Mouse (Mus musculus) ES-CJ7 (cell line): ENCODE data around the gene Prkar2b.
A peak's percentile ranks its signal among the peaks of the same experiment; 100 is the strongest.
"Not testable (repeated sequence)": the region's sequence is repeated elsewhere in the genome, so short reads cannot be mapped to it uniquely, and the experiment has no call there.

Experiments
- DNase-seq: peaks from one replicate; pipeline ENCODE4 v3.0.0; 2011; ENCODE audit warnings: low read depth, low spot score

The Prkar2b gene

GRCm38 (mm10) chr12:32009985-32010369, 51.1 kb downstream of the Prkar2b start:
- DNase-seq = not testable (repeated sequence)

- no peak for DNase-seq
These were observed 51.7 kb downstream of the Prkar2b start for GRCm38 (mm10) chr12:32009267-32009984.

- DNase-seq = no peak
These were observed 52.4 kb downstream of the Prkar2b start for GRCm38 (mm10) chr12:32008728-32009127.

- no peak for DNase-seq
These were observed 53.5 kb downstream of the Prkar2b start for GRCm38 (mm10) chr12:32007646-32008045.

GRCm38 (mm10) chr12:32007040-32007439, 54.1 kb downstream of the Prkar2b start:
- no peak for DNase-seq

- no peak for DNase-seq
These were observed 54.6 kb downstream of the Prkar2b start for GRCm38 (mm10) chr12:32006391-32006929.

- no peak for DNase-seq
These were observed 60.6 kb downstream of the Prkar2b start for GRCm38 (mm10) chr12:32000464-32000863.

GRCm38 (mm10) chr12:31998706-31999105, 62.4 kb downstream of the Prkar2b start:
- no peak for DNase-seq

- DNase-seq = no peak
These were observed 63.7 kb downstream of the Prkar2b start for GRCm38 (mm10) chr12:31997328-31997878.

- DNase-seq = no peak
These were observed 64.2 kb downstream of the Prkar2b start for GRCm38 (mm10) chr12:31996877-31997276.

GRCm38 (mm10) chr12:31990575-31990974, 70.5 kb downstream of the Prkar2b start:
- no peak for DNase-seq

GRCm38 (mm10) chr12:31989726-31990125, 71.4 kb downstream of the Prkar2b start:
- no peak for DNase-seq

- DNase-seq = no peak
These were observed 74.6 kb downstream of the Prkar2b start for GRCm38 (mm10) chr12:31986463-31986862.

- DNase-seq = no peak
These were observed 75.4 kb downstream of the Prkar2b start for GRCm38 (mm10) chr12:31985738-31986137.

- DNase-seq = no peak
These were observed 76.4 kb downstream of the Prkar2b start for GRCm38 (mm10) chr12:31984664-31985063.

GRCm38 (mm10) chr12:31984206-31984605, 76.9 kb downstream of the Prkar2b start:
- no peak for DNase-seq

- DNase-seq = no peak
These were observed 77.3 kb downstream of the Prkar2b start for GRCm38 (mm10) chr12:31983769-31984168.

- no peak for DNase-seq
These were observed 77.9 kb downstream of the Prkar2b start for GRCm38 (mm10) chr12:31983238-31983637.

GRCm38 (mm10) chr12:31977613-31978195, 83.4 kb downstream of the Prkar2b start:
- no peak for DNase-seq

GRCm38 (mm10) chr12:31976544-31976943, 84.6 kb downstream of the Prkar2b start:
- peak; percentile 19 for DNase-seq

GRCm38 (mm10) chr12:31973473-31974172, 87.5 kb downstream of the Prkar2b start:
- no peak for DNase-seq

GRCm38 (mm10) chr12:31971547-31971946, 89.5 kb downstream of the Prkar2b start:
- no peak for DNase-seq
